Mouse (Mus musculus): ENCODE data around the gene Mdh2.

Gene Mdh2

GRCm38 (mm10) chr5:135778471-135779445 lies at the start of gene Mdh2:
Mdh2 (plus strand) TSS chr5:135778480.
- in situ Hi-C loops (cut with MboI) = loop anchor here (10.0 kb wide), 1 partner anchor 144 kb away; the partner anchor contains the start of gene Rhbdd2

GRCm38 (mm10) chr5:135729351-135729750 lies 48.9 kb upstream of the Mdh2 start:
- in situ Hi-C loops (cut with MboI) = no loop called here

- in situ Hi-C loops (cut with MboI) = no loop called here
These were observed 48.0 kb upstream of the Mdh2 start for GRCm38 (mm10) chr5:135730278-135730677.

DNA sequence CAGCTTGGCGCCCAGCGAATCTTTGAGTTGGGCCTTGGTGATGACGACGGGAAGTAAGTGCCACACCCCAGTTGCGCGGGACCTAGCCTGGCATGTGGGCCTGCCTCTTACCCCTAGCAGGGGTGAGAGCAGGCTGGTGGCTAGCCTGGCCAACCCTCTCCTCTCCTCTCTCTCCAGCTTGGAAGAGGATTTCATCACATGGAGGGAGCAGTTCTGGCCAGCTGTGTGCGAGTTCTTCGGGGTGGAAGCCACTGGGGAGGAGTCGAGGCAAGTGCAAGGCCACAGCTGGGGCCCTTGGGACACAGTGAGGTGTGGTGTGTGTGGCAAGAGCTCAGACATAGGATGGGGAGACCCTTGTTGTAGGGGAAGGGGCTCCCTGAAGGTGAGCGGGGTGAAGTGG lies 47.4 kb upstream of the Mdh2 start:
- in situ Hi-C loops (cut with MboI) = no loop called here

DNA sequence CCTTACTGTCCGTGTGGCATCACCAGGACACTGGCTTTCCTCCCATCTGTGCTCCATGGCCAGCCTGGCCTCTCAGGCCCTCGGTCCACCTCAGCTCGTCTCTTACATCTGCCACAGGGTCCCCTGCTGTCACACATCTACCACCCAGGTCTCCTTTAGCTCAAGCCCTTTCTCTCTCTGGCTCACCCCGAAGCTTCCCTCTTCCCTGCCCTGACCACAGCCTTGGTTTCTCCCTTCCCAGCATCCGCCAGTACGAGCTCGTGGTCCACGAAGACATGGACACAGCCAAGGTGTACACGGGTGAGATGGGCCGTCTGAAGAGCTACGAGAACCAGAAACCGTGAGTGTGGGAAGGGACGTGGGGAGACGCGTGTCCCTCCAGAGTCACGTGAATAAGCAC lies 47.0 kb upstream of the Mdh2 start:
- in situ Hi-C loops (cut with MboI) = no loop called here

GRCm38 (mm10) chr5:135733071-135733470 lies 45.2 kb upstream of the Mdh2 start:
- in situ Hi-C loops (cut with MboI) = no loop called here

- in situ Hi-C loops (cut with MboI) = no loop called here
These were observed 44.1 kb upstream of the Mdh2 start for GRCm38 (mm10) chr5:135734057-135734680.

GRCm38 (mm10) chr5:135735741-135736140 lies 42.5 kb upstream of the Mdh2 start:
- in situ Hi-C loops (cut with MboI) = no loop called here

DNA sequence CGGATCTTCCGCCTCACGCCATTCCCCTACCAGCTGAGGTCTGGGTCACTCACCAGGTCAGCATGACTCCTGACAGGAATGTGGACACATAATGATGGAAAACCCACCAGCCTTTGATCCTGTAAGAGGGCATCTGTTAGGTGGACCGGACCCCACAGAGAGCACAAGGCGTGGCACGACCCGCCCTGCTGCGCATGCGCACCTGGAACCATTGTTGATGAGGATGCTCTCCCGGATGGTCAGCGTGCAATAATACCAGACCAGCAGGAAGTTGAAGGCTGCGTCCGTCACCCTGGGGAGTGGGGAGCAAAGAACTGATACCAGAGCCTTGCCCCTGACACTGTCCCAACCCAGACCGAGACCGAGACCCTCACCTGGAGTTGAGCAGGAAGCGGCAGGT lies 41.7 kb upstream of the Mdh2 start:
- in situ Hi-C loops (cut with MboI) = no loop called here

- in situ Hi-C loops (cut with MboI) = no loop called here
These were observed 41.1 kb upstream of the Mdh2 start for GRCm38 (mm10) chr5:135737154-135737553.

DNA sequence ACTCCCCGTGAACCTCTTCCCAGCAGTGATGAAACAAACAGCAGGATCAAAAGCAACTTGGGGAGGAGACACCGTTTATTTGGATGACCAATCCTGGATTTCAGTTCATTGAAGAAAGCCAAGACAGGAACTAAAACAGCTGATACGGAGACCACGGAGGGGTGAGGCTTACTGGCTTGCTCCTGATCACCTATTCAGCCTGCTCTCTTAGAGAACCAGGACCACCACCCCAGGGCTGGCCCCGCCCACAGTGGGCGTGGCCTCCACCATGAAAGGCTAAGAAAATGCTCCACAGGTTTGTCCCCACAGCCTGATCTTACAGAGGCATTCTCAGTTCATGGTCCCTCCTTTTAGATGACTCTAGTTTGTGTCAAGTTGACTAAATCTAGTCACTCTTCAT lies 40.0 kb upstream of the Mdh2 start:
- in situ Hi-C loops (cut with MboI) = no loop called here

GRCm38 (mm10) chr5:135742156-135742555 lies 36.1 kb upstream of the Mdh2 start:
- in situ Hi-C loops (cut with MboI) = no loop called here

GRCm38 (mm10) chr5:135742941-135743740 lies 35.1 kb upstream of the Mdh2 start:
- in situ Hi-C loops (cut with MboI) = no loop called here

- in situ Hi-C loops (cut with MboI) = no loop called here
These were observed 34.3 kb upstream of the Mdh2 start, which contains the start of gene Tmem120a for GRCm38 (mm10) chr5:135743741-135744609. Tmem120a (minus strand) TSS chr5:135744448.

DNA sequence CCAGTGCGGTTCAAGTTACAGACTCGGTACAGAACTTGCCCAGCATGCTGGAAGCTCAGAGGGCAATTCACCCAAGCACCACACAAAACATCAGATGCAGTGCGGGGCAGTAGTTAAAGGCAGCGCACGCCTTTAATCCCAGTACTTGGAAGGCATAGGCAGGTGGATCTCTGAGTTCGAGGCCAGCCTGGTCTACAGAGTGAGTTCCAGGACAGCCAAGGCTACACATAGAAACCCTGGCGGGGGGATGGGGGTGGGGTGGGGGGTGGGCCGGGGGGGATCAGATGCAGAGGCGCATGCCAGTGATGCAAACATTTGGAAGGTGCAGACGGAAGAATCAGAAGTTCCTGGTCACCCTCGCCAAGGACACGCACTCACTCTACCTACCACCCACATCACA lies 33.5 kb upstream of the Mdh2 start:
- in situ Hi-C loops (cut with MboI) = no loop called here

- in situ Hi-C loops (cut with MboI) = loop anchor here (5.0 kb wide), 1 partner anchor 134 kb away; no protein-coding TSS in a partner anchor
These were observed 27.2 kb upstream of the Mdh2 start for GRCm38 (mm10) chr5:135751041-135751440.

- in situ Hi-C loops (cut with MboI) = loop anchor here (5.0 kb wide), 1 partner anchor 134 kb away; no protein-coding TSS in a partner anchor
These were observed 26.7 kb upstream of the Mdh2 start for GRCm38 (mm10) chr5:135751595-135751994.

GRCm38 (mm10) chr5:135761881-135762280 lies 16.4 kb upstream of the Mdh2 start:
- in situ Hi-C loops (cut with MboI) = no loop called here

DNA sequence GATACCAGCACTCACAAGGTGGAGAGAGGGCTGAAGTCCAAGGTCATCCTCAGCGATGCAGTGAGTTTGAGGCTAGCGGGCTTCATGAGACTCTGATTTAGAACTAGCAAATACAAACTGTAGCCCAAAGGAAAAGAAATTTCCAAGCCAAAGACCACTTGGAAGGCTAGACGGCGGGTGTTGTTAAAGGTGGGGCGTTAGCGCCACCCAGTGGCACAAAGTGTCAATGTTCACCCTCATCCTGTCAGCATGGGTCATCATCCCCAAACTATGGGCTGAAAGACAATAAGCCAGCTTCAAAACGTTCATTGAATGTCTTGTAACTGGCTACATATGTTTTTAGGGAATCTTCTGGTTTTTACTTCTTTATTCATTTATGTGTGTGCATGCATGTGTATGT lies 14.8 kb upstream of the Mdh2 start:
- in situ Hi-C loops (cut with MboI) = no loop called here

GRCm38 (mm10) chr5:135764971-135765370 lies 13.3 kb upstream of the Mdh2 start:
- in situ Hi-C loops (cut with MboI) = no loop called here

GRCm38 (mm10) chr5:135772519-135772918 lies 5.8 kb upstream of the Mdh2 start:
- in situ Hi-C loops (cut with MboI) = loop anchor here (10.0 kb wide), 1 partner anchor 138 kb away; the partner anchor contains the start of gene Rhbdd2
